Mouse (Mus musculus): ENCODE measurements around the gene Zfyve19.
A peak's percentile ranks its signal among the peaks of the same experiment; 100 is the strongest.

The Zfyve19 gene

DNA sequence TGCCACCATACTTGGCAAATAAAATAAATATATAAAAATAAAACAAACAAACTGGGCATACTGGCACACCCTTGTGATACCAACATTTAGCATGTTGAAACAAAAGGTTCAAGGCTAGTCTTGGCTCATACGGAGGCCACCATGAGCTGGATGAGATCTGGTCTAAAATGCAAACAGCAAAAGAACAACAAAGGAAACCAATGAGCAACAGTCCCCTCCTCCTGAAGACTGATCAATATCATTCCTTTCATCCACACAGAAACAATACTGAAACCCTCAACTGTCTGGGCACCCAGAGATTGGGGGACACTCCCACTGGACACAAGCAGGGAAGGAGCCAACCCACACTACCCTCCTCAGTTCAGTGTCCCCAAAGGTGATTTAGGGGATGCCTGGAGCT is 10.9 kb upstream of the Zfyve19 start:
- no peak for DNase-seq

DNA sequence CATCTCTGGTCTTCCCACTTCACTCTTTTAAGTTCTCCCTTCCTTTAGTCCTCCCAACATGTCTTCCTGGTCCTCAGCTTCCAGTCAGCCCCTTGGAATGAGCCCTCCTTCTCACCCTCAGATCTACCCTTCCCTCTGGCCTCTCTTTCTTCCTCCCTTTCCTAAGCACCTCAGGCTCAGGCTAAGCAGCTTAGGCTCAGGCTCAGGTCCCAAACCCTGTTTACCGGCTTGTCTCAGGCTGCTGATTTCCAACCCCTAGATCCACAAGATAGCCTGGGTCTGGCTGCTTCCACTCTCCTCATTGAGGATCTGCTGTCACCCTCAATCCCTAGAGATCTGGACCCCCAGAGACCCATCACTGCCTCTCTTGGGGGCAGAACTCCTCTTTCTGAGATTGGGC is 10.4 kb upstream of the Zfyve19 start:
- DNase-seq = no peak

DNA sequence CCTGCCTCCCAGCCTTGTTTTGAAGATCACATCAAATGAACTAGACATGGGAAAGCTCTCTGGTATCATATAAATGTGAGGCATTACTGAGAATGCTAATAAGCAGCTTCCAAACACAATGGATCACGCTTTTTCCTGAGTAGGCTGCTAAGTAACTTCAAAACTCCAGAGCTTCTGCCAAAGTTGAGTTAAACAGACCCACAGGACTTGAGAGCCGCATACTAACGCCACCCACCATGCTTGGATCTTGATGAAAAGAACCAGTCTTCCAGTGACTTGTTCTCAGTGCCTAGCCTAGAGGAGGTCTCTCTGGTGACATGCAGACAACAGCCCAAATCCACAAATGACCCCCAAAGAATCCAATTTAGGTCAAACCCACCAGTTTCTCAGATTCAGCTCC is 9.5 kb upstream of the Zfyve19 start:
- no peak for DNase-seq

DNA sequence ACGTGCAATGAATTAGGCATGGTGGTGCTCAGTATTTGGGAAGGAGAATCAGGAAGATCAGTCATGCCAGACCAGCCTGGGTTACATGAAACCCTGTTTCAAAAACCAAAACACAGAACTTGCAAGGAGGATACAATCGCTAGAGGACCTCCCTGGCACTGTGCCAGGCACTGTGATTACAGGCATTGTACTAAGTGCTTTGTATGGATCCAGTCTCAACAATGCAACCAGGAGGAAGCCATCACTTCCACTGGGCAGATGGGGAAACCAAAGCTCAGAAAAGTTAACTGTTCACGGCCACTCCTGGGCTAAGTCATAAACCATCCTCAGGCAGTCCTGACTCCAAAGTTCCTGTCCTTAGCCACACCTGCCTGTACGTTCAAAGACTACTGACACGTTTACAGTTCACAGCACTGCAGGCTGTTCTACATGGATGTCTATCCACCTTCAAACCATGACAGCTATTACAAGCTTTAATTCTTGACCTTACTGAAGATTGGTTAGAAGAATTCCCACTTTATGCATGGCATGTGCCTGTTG is 5.4 kb upstream of the Zfyve19 start:
- DNase-seq = peak; percentile 67

DNA sequence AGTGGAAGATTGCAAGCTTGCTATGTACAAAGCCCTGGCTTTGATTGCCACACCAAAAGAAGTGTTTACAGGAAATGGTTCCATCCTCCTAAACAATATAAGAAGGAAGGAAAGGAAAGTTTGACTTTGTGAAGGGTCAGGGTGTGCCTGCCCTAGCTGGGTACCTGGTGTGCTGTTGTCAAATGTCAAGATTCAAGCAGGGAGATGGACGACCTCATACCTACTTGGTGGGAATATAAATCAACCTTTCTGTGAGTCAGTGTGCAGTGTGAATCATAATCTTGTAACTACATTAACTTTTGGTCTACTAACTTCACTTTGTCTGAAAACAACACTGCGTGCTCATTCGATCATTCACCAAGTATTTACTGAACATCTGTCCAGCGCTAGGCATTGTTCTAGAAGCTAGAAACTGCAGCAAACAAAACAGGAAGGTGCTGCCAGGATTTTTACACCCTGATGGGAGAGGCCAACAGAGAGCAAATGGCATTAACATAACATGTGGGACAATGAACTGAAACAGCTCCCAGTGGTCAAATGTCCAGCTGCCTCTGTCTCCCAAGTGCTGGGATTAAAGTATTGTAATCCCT is 4.5 kb upstream of the Zfyve19 start:
- no peak for DNase-seq

DNA sequence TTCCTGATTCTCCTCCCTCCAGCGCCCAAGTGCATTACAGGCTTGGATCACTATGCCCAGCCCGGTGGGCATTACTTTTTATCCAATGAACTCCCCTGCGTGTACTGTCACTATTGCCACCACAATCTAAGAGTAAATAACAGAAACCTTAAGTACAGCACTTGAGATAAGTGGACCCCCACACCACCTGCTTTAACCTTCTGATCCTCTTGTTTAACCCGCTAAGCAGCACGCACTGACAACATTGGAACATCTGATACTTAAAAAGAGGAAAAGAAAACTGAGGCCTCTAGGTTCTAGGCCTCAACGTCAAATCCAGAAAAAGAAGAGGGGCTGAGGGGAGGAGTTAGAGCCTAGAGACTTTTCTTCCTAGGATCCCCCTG is 465 bp upstream of the Zfyve19 start:
- DNase-seq = no peak

DNA sequence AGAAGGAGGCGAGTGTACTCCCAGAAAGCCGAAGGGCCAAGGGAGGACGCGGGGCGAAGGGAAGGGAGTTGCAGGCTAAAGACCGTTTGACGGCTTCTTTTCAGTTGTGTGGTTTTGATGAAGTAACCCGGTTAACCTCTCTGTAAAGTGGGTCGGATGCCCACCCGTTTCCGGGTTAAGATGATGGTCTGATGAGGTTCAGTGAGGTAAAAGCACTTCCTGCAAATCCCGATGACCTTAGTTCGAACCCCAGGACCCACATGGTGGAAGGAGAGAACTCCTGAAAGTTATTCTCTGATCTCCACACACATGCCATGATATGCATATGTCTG is 725 bp downstream of the Zfyve19 start:
- DNase-seq = no peak

DNA sequence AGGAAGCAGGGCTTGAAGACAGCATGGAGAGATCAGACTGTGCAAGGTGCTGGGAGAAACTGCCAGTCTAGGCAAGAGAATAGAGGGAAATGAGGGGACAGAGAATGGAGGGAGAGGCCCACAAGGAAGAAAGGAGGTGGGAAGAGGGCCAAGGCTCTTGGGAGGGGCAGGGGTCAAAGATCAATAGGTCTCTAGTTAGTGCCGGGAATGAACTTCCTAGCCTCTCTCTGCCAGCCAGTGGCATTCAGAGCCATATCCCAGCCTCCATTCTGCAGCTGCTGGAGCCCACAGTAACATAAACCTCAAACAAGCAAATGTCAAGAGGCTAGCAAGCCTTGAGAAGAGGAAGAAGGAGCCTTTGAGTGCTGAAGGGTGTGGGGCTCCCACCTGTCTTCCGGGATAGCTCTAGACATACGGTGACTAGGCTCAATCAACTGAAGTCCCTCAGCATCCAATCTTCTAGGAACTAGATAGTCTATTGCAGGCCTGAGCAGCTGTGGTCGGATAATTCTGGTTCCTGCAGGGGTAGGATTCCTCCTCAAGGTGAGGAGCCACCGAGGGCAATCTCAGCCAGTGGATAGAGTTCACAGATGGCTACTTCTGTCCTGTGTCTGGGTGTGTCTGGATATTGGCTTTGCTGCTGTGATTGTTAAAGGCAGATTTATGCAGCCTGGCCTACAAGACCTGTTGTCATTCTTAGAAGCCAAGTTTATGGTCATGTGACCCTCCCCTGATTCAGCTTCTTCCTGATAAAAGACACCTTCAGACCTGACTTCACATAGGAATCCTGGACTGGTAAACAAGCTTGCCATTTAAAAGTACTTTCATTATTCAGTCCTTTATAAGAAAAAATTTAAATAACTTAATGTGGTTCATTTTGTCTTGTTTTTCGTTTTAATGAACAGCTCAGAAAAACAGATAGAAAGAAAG is 21.6 kb downstream of the Zfyve19 start, which contains the start of gene Ppp1r14d:
Gene Ppp1r14d (minus strand): TSS at position 132 of the 930 bp plus-strand sequence.
- DNase-seq = no peak

DNA sequence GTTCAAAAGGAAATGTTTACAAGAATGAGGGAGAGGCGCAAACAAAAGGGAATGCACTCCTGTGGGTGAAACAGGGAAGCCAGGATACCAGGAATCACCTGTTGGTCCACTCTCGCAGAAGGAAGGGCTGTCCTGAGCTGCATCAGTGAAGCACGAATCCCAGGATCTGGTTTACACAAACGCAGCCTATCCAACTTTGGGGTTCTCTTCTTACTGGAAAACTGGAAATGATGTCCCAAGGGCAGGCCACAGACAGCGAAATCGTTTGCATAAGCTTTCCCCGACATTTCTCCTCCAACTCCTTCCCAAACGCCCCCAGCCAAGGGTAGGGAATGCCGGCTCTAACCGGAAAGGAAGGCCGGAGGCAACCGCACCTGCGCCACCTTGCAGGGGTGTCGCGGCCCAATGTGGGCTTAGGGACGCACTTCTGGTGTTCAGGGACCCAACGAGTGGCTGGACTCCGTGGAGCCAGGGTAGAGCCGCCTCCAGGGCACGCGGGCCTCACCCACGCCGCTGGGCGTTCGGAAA is 28.3 kb downstream of the Zfyve19 start:
- no peak for DNase-seq

DNA sequence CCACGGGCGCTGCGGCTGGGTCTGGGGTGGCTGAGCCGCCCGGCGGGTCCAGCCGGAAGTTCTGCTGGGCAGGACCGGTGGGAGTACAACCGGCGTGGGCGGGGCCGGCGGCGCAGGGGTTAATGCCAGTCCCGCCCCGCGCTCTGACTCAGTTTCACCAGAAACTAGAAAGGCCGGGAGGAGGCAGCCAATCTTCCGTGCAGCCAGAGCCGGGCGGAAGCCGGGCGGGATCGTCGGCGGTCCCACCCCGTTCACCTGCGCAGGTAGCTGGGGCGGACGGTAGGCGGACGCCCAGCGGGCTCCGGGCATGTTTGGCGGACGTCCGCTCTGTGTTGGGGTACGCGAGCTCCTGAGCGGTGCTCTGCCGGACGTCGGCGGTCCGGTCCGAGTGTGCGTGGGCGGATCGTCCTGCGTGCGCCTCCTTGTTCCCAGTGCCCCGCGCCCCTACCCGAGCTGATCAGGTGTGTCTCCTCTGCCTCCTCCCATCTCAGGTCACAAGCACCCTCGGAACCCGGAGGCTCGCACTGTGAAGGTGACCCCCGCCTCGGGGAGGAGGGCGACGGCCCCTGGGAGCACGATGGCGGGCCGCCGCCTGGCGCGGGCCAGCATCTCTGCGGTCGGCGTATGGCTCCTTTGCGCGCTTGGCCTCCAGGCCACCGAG is 28.9 kb downstream of the Zfyve19 start, which contains the start of gene Spint1:
Gene Spint1 (plus strand): TSS at position 153 of the 661 bp plus-strand sequence.
- DNase-seq = peak; percentile 55

DNA sequence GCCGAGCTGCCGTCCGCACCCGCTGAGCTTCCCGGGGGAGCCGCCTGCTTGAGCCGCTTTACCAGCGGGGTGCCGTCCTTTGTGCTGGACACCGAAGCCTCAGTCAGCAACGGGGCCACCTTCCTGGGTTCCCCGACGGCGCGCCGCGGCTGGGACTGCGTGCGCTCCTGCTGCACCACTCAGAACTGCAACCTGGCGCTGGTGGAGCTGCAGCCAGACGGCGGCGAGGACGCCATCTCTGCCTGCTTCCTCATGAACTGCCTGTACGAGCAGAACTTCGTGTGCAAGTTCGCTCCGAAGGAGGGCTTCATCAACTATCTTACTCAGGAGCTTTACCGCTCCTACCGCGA is 29.4 kb downstream of the Zfyve19 start:
- DNase-seq = no peak

DNA sequence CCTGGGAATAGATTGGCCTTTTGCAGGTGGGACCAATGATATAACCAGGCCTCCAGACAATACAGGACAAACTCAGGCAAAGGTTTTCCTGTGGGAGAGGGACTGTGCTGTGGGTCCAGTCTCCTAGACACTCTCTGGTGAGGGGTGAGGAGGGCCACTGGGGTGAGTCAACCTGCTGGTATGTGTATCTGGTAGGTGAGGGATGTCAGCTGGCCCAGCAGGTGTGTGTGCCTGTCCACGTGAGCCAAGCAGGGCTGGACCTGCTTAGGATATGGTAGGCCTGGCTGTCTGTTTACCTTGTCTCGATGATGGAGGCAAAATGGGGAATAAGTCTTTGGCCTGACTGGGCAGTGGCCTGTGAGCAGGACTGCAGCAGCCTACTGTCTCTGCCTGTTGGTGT is 30.3 kb downstream of the Zfyve19 start:
- no peak for DNase-seq

DNA sequence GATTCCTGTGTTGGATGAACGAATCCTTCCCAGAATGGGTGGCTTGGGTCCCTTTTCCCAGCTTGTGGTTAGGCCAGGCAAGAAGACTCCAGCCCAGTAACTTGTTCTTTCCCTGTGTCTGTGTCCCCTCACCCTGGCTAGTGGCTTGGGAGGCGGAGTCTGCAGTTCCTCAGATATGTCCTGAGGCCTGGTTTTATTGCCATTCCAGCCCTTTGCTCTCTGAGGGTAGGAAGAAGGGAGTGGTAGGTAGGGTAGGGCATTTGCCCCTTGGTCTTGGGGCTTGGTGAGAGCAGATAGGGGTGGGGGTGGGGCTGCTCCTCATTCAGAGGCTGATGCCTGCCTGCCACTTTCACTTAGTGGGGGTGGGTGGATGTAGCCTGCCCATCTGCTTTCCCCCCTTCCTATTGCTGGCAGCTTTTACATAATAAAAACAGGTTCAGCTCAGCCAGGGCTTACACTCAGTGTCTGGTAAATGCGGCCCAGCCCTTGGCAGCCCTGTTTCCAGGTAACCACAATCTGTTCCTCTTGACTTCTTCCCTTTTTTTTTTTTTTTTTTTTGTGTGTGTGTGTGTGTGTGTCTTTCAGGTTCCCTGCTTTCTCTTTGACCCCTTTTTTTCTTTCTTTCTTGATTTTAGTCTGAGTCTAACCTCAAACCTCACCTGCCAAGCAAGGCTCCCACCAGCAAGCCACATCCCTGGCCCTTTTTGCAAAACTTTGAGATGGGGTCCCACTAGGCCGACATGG is 31.8 kb downstream of the Zfyve19 start:
- DNase-seq = no peak

DNA sequence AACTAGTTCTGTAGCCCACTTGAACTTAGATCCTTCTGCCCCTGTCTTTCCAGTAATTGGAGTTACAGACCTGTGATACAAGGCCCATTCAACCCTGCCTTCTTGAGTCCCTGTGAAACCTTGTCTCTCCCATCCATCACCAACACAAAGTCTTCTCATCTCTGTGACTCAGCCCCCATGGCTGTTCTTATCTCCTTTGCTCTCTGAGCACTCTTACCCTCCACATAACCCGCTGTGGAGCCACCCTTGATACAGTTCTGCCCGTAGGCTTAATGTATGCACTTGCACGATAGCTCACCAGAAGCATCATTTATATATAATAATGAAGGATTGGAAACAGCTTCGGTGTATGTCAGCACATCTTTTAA is 32.4 kb downstream of the Zfyve19 start:
- DNase-seq = no peak

DNA sequence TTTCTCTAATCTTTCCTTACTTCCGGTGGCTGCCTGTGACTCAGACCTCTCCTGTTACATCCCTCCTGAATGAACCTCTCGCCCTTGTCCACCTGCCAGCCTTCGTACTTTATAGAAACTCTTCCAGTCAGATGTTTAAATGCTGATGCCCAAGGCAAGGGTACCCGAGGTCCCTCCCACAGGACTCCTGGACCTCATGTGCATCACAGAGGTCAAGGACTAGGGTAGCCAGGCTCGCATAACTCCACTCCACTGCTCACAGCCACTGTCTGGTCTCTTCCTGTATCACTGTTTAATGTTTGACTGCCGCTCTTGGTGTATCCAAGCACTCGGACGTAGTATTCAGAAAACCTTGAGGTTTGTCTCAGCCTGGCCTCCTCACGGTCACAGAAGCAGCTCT is 34.1 kb downstream of the Zfyve19 start:
- no peak for DNase-seq

DNA sequence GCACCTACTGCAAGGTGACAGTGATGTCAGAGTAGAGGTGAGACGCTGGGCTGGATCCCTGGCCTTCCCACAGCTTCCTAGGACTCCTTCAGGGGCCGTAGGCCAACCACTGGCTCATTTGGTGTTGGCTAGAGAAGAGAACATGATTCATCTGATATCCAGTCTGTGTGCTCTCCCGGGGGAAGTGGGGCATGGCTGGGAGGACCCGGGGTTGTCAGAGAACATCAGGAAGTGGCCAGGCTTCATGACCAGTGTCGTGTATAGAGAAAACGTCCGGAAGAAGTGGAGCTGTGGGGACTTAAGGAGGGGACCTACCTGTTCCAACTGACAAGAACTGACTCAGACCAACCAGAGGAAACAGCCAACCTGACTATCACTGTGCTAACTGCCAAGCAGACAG is 36.8 kb downstream of the Zfyve19 start:
- no peak for DNase-seq

DNA sequence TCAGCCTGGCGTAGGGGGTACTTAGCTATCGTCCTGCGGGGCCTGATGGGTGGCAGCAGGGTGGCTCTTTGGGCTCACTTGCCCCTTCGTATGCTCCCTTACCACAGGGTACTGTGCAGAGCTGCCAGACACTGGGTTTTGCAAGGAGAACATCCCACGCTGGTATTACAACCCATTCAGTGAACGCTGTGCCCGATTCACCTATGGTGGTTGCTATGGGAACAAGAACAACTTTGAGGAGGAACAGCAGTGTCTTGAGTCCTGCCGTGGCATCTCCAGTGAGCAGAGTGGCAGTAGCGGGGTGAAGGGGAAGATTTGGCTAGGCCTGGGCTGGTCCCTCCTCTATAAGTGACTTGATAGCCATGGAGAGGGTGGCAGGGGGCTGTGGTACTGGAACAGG is 39.5 kb downstream of the Zfyve19 start:
- no peak for DNase-seq

DNA sequence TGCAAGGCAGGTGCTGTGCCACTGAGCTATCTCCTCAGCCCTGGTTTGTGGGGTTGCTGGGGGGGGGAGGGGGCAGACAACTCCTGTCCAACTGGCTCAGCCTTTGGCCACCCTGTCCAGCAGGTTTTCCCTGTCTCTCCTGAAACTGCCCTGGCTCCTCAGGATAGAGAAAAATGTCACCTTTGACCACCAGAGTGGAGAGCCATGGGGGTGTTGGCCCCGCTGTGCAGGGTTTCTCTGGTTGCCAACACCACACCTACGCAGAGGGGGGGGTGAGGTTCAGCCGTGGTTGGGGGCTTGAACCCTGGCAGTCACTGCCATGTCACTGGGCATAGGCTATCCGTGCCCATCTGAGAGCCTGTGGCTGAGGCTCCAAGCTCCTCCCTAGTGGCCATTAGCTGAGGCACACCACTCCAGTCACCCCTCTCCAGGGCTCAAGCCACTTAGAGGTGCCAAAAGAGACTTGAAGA is 41.2 kb downstream of the Zfyve19 start:
- DNase-seq = no peak

DNA sequence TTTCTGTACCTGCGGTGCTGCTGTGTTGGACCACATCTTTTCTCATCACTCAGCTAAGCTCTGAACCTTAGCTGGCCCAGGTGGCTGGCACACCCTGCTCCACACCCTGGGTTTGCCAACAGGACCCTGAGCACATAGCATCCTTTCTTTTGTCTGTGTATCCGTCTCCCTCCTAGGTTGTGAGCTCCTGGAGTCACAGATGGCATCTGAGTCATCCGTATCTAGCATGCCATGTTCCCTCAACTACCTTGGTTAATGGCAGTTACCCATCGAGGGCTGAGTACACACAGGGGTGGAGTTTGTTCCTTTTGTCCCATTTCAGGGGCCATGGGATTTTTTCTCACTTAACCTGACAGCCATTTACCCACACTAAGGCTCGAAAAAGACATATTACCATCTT is 42.0 kb downstream of the Zfyve19 start:
- DNase-seq = no peak

DNA sequence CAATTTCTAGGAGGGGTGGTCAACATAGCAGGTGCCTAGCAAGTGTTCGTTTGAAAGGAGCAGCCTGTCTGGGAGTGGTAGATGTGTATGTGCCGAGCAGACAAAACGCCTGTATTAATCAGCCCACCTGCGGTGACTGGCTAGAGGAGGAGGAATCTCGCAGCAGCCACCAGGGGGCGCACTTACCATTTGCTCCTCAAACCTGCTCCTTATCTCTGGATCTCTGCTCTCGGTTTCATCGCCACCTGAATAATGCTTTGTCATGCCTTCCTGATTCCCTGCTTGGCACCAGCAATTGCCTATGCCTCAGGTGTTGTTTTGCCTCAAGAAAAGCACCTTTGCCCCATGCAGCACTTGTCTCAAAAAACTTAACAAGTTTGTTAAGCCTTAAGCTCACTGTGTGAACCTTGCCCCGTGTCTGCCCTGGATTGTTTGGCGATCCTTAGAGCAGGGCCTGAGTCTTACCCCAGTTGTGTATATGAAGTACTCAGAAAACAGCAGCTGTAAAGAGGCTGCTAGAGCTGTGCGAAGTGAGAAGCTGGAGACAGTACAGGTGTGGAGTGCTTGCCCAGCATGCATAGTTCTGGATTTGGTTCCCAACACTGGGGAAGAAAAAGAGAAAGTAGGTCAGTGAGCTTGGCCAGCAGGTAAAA is 42.5 kb downstream of the Zfyve19 start:
- peak; percentile 93 for DNase-seq

DNA sequence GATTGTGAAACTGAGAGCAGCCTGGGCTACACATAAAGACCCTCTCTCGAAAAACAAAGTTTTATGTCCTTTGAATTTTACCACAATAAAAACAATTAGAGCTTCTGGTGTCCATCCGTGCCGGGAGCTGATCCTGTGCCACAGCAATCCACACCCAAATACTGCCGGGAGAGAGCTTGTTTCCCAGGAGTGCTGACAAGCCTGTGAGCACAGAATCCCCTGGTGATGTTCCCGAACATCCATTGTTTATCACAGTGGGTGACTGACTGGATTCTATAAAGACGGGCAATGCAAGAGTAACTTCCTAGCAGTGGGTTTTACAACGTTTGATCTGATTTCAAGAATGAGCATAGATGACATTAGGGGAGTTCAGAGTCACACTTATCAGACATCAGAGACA is 46.6 kb downstream of the Zfyve19 start:
- DNase-seq = no peak

DNA sequence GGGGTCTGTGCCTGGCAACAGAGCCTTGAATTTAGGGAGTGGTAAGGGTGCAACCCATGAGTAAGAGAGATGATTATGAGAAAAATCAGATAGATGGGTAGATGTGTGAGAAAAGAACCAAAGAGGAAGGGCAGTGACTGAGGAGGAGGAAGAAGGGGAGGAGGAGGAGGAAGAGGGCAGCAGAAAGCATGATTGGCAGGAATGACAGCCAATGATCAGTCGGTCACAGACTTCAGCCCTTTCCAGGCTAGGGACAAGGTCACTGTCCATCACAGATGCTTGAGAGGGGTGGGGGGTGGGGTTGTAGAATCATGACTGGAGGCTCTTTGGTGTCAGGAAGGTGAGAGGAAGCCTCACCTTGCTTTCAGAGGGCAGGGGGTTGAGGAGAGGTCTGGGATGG is 52.1 kb downstream of the Zfyve19 start:
- DNase-seq = no peak

Data from lung, postnatal 14 days (tissue).